Mouse (Mus musculus) megakaryocyte-erythroid progenitor cell, adult 5-6 weeks (primary cell): ENCODE results near the gene Rgcc. TPM values are rescaled to one million over a fixed set of nuclear protein-coding genes. Genes with fewer than 3 reads are reported as not detected.

Experiments
- ATAC-seq: replicated peaks from 2 replicates; pipeline ENCODE4 v1.8.0; 2016; ENCODE audit warnings: mild to moderate bottlenecking, inconsistent platforms; ENCODE audit not compliant: severe bottlenecking, poor library complexity, low FRiP score, low TSS enrichment
- total RNA-seq, 2 experiments: library from RNA; stranded (forward) in 1 of 2; stranded (reverse) in 1 of 2; fragments of 200-1000, 215-1000 nt in 1 of 2; fragments of >200 nt in 1 of 2; fragmentation: Nextera tagmentation in 1 of 2; gene quantifications; 2 replicates each; pipeline ENCODE4 v1.2.3; 2014 to 2017

The Rgcc gene
- total RNA-seq, 2 experiments from 2014 or later = 30.4 to 39.4 TPM

DNA sequence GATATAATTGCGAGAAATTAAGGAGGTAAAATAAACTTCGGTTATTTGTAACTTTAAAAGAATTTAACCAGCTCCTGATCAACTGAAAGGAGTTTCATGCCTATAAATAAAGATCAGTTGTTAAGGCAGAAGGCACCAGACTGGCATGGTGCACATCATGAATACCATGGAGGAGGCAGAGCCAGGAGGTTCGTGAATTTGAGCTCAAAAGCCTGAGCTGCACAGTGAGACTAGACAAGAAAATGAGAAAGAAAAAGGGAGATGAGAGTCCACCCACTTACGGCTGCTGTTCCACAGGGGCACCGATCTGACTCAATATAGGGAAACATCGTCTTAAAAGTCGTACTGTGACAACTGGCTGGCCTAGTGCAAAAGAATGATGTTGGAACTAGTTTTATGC, 17.5 kb downstream of the Rgcc start:
- ATAC-seq = no peak

GRCm38 (mm10) chr14:79281894-79282553, 19.4 kb downstream of the Rgcc start:
- ATAC-seq = peak; percentile 59; the same call in 1 of the 2 replicates

DNA sequence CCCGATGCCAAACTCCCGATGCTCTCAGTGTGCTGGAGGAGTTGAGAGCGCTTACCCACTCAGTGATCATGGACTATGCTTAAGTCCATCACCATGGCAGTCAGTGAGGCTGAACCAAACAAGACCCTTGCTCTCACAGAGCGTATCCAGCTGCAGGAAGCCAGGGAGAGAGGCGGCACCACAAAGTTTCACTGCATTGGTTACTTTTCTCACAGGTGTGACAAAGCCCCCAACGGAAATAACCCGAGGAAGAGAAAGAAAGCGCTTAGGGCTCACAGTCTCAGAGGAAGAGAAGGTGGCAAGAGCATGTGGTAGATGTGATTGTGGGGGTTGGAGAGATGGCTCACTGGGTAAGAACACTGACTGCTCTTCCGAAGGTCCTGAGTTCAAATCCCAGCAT, 21.0 kb downstream of the Rgcc start:
- no peak for ATAC-seq

- ATAC-seq = no peak
Measured at GRCm38 (mm10) chr14:79279494-79279893, 22.0 kb downstream of the Rgcc start.

DNA sequence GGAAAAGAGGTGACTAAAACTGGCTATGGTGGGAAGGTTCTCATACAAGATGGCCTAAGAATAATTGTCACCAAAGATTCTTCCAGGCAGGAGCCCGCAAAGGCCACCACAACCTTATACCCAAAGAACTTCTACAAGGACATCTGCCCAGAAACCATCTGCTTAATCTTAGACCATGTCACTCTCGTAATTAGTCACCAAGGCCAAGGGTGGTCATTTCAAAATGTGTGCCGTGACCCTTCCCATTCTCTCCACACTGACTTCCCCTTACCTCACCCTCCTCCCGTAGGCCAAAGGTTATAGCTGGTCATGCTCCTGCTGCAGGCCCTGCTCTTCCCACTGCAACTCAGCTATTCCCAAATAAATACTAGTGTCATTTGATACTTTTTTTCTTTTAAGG, 22.5 kb downstream of the Rgcc start:
- no peak for ATAC-seq

GRCm38 (mm10) chr14:79277922-79278321, 23.5 kb downstream of the Rgcc start:
- no peak for ATAC-seq

GRCm38 (mm10) chr14:79275870-79276395, 25.5 kb downstream of the Rgcc start:
- no peak for ATAC-seq

DNA sequence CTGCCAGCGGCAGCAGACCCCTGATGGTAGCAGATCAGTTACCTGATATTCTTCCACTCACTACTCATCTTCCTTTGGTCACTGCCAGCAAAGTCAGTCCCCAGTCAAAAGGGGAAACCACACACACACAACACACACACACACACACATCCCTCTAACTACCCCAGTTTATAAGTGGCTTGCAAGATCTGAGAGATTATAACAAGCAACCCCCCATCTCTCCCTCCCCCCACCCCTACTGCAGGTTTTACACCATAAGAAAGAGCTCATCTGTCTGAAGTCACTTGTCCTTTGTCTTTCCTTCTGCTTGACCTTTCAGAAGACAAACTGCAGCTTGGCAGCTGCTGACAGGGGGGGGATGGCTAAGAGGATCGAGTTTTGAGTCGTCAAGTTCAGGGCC, 26.0 kb downstream of the Rgcc start:
- no peak for ATAC-seq

DNA sequence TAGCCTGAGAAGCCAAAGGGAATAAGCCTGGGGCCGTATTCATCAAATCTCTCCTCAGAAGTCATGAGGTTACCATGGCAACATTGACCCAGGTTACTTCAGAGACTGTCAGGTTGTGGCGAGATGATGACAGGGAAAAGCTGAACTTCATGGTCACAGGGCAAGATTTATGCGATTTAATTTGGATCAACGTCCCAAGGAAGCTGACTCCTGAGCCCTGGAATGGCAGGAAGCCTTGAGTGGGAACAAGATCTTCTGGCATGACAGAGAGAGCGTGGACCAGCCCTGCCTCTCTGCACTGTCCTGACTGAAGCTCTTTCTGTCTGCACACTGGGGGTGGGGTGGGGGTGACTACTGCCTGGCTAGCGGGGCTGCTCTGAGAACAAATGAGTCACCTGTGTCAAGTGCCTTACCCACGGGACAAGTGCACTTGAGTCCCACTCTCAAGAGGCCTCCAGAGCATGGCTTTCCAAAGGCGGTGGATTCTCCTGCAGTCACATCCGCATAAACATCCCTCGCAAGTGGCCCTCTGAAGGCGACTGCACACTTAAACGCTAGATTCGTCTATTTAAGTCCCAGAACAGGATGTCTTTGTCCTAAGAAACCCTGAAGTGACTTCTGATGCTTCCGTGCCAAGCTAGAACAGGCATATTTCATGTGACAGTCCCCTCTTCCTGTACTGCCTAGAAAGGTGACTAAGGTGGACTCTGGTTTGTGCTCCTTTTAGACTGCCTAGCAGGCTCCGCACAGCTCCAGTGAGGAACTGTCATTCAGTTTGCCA, 27.6 kb downstream of the Rgcc start:
- no peak for ATAC-seq

DNA sequence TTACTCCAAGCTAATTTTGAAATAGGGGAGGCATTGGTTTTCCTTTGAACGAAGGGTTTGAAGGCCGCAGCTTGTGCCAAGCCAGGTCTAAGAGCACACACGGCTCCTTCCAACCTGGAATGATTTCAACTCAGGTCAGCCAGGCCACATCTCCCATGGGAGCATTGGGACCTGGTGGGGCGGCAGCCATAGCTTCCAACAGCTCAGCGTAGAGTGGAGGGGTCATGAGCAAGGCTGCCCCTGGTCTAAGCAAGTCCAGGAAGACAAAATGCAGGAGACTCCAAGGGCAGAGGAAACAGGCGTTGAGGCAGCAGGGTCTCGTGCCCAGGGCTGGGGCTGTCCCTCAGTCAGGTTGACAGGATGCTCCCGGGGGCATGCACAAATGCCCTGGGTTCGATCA, 28.5 kb downstream of the Rgcc start:
- no peak for ATAC-seq

GRCm38 (mm10) chr14:79272188-79272694, 29.2 kb downstream of the Rgcc start:
- no peak for ATAC-seq

GRCm38 (mm10) chr14:79269551-79269950, 31.9 kb downstream of the Rgcc start:
- no peak for ATAC-seq

- no peak for ATAC-seq
Measured at GRCm38 (mm10) chr14:79267878-79268277, 33.6 kb downstream of the Rgcc start.

DNA sequence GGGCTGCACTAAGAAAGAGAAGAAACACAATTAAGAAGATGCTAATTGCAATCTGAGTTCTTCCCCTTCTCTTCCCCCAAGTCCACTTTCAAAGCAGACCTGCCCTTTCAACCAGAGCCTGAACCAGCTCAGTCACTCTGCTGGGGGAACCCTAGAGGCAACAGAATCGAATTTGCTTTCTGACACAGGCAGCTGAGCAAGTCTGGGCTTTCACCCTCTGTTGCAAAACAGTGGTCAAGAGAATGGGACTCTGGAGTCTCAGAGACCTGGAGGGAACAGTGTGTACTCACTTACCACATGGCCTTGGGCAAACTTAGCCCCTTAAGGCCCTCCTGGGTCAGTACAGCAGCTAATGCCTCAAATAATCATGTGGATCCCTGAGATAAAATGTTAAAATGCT, 34.1 kb downstream of the Rgcc start:
- no peak for ATAC-seq

- no peak for ATAC-seq
Measured at GRCm38 (mm10) chr14:79266408-79266807, 35.0 kb downstream of the Rgcc start.

- no peak for ATAC-seq
Measured at GRCm38 (mm10) chr14:79265738-79266137, 35.7 kb downstream of the Rgcc start.

DNA sequence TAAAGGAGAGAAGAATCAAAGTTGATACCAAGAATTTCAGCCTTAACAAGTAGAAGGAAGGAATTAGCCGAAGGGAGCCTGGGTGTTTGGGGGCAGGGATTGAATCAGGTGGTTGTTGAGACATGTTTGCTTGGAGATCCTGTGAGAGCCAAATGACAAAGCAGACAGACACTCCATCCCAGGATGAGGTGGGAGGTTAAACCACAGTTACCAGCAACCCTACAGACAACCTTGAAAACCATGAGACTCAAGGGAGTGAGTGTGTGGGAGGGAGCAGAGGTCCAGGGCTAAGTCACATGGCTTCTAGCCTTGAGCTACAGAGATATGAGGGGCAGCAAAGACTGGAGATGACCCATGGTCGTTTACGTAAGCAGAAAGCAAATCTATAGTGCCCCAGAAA, 38.1 kb downstream of the Rgcc start:
- no peak for ATAC-seq

GRCm38 (mm10) chr14:79262677-79263076, 38.8 kb downstream of the Rgcc start:
- no peak for ATAC-seq

GRCm38 (mm10) chr14:79259062-79259779, 42.2 kb downstream of the Rgcc start:
- no peak for ATAC-seq

- ATAC-seq = no peak
Measured at GRCm38 (mm10) chr14:79256656-79257055, 44.8 kb downstream of the Rgcc start.
